Mouse (Mus musculus): Measurements from ENCODE around the gene Cog1. TPM values are rescaled to one million over a fixed set of nuclear protein-coding genes. Genes with fewer than 3 reads are reported as not detected.

Gene Cog1
- total RNA-seq, 2 experiments from 2014 or later: 23.9 to 37.2 TPM

GRCm38 (mm10) chr11:113687031-113687430, 38.1 kb downstream of the Cog1 start:
- no peak for ATAC-seq (replicated peaks; ENCODE audit: low FRiP score, low TSS enrichment, poor library complexity, severe bottlenecking)

- ATAC-seq (replicated peaks; ENCODE audit: low FRiP score, low TSS enrichment, poor library complexity, severe bottlenecking): no peak
These were observed 41.5 kb downstream of the Cog1 start for GRCm38 (mm10) chr11:113690506-113690905.

DNA sequence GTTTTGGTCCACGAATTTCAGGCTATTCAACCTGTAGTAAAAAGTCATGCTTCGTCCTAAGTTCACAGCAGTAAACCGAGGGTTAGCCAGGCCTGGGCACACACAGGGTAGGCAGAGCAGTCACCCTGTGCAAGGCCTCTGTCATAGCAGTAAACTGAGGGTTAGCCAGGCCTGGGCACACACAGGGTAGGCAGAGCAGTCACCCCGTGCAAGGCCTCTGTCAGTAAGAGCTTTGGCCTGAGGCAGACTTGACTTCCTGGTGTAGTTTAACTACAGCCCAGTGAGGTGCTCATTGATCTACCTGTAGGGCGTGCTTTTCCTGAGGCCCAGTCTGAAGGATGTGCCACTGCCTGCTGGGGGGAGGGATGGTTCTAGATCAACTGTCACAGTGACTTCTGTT, 42.3 kb downstream of the Cog1 start:
- no peak for ATAC-seq (replicated peaks; ENCODE audit: low FRiP score, low TSS enrichment, poor library complexity, severe bottlenecking)

DNA sequence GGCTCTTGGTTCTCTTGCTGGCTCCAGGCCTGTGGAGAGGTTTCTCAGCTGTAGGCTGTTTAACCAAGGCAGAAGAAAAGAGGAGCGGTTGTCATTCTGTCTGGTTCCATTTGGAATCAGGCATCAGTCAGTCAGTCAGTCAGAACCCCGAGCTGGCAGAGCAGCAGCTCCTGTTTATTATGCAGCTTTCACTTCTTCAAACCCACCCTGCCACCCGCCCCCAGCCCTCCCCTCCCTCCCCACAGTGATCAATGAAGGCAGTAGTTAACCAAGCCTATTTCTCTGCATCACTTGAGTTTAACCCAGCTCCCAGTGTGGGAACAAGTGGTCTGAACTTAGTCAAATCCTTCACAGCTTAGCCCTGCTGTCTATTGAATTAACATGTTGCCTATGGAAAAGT, 42.9 kb downstream of the Cog1 start:
- no peak for ATAC-seq (replicated peaks; ENCODE audit: low FRiP score, low TSS enrichment, poor library complexity, severe bottlenecking)

DNA sequence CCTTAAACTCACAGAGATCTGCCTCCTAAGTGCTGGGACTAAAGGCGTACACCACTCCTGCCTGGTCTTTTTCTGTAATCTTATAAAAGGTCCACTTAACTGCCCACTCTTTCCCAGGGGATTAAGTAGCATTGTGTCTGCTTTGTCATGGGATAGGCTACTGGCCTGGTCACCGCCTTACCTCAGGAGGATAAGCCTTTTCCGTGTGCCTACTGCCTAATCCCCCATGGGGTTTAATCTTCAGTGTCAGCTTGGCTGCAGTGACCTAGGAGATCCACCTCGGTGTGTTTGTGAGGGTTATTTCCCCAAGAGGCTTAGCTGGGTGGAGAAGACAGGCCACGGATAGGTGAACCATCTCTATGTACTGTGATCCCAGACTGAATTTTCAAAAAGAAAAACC, 48.6 kb downstream of the Cog1 start:
- ATAC-seq (replicated peaks; ENCODE audit: low FRiP score, low TSS enrichment, poor library complexity, severe bottlenecking): no peak

- ATAC-seq (replicated peaks; ENCODE audit: low FRiP score, low TSS enrichment, poor library complexity, severe bottlenecking): no peak
These were observed 49.1 kb downstream of the Cog1 start for GRCm38 (mm10) chr11:113698013-113698545.

DNA sequence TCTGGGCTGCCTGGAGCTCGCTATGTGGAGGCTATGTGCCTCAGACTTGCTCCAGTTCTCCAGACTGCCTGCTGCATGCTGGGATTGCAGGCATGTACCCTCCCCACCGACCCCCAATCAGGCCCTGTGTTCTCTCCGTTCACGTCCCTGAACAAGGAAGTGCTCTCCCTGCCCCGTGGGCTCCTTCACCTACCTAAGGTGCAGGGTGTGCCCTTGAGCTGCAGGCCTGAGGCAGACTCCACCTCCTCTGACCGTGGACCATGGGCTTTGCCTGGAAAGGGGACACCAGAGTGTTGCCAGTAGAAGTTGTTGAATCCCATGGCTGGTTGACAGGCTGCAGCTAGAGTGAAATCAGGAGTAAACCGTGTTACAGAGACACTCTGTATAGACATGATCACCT, 50.7 kb downstream of the Cog1 start:
- no peak for ATAC-seq (replicated peaks; ENCODE audit: low FRiP score, low TSS enrichment, poor library complexity, severe bottlenecking)

DNA sequence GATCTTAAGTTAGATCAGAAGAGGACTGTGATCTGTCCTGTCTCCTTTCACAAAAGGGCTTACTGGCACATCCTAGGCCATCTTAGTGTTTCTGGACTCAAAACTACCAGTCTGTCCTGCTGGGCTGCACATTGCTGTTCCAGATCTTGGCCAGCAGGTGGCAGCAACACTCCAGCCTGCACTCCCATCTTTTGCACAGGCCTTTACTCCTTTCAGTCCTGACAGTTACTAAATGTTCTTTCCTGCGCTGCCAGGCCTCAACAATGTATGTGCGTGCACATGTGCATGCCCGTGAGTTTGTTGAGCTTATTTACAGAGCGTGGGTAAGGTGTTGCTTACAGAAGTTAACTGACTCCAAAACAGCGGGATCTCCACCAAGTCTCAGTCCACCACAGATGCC, 54.8 kb downstream of the Cog1 start:
- peak; percentile 80 for ATAC-seq (replicated peaks; ENCODE audit: low FRiP score, low TSS enrichment, poor library complexity, severe bottlenecking)

DNA sequence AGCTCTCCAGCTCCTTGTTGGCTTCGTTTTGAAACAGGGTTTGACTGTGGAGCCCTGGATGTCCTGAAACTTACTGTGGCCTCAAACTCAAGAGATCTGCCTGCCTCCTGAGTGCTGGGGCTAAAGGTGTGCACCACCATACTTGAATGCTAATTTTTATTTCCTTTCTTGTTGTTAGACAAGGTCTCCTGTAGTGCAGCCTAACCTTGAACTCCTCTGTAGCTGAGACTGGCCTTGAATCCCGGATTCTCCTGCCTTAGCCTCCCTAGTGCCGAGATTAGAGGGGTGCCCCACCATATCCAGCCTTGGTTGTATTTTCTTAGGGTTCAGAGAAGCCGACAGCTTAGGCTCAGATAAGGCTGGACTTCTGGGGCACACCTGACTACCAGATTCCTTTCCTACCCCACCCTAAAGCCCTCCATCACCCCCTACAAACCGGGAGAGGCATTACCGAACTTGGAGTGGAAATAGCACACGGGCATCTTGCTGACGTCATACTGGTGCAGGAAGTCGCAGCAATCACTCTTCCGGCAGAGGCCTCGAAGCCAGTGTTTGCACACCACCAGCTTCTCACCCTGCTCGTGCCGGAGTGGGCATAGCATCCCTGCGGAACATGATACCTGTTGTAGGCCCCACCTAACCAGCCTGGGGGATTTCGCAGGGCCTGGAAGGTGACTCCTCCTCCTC, 57.1 kb downstream of the Cog1 start:
- ATAC-seq (replicated peaks; ENCODE audit: low FRiP score, low TSS enrichment, poor library complexity, severe bottlenecking): no peak

GRCm38 (mm10) chr11:113708629-113709213, 59.8 kb downstream of the Cog1 start:
- no peak for ATAC-seq (replicated peaks; ENCODE audit: low FRiP score, low TSS enrichment, poor library complexity, severe bottlenecking)

GRCm38 (mm10) chr11:113709272-113709671, 60.3 kb downstream of the Cog1 start:
- no peak for ATAC-seq (replicated peaks; ENCODE audit: low FRiP score, low TSS enrichment, poor library complexity, severe bottlenecking)

DNA sequence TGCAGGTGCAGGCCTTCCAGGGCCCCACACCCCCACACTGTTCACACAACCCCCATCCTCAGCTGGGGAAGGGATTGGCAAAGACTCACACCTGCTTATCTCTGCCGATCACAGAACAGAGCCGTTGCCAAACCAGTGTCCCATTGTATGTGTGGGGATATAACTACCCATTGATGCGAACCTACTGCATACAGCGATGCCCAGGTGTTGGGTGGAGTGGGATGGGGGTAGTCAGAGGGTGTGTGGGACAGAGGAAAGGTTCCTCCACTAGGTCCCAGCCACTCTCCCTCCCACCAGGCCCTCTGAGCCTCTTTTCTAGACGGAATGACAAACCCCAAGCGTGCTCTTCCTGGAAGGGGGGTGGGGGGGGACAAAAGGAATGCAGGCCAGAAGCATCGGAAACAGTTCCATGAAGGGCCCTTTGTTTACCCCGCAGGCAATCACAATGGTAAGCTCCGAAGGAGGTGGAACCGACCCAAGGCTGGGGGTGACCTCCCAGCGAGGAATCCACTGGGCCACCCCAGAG, 60.8 kb downstream of the Cog1 start, which contains the start of gene Cpsf4l:
Gene Cpsf4l, minus strand, starts transcription at position 287 of the 526 bp plus-strand sequence.
- ATAC-seq (replicated peaks; ENCODE audit: low FRiP score, low TSS enrichment, poor library complexity, severe bottlenecking): no peak

DNA sequence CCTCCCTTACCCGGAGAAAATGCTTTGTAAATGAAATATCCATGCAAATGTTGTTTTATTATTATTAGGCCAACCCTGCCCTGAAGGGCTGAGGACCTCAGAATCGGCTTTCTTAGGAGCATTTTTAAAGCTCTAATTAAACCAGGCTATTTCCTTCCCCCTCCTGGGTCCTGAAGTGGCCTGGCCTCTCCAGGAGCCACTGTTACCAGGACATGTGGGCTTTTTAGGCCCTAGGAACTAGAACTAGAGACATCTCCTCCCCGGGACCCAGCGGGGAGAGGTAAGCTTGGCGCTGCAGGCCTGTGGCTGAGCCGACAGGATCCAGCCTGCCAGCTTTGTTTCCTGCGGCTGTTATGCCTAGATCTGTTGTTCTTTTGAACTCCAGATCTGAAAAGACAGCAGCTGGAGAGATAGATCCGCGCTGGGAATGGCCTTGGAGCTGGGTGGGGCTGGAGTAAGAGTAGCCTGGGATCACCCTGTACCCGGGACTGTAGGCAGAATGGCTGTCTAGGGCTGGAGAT, 61.3 kb downstream of the Cog1 start:
- no peak for ATAC-seq (replicated peaks; ENCODE audit: low FRiP score, low TSS enrichment, poor library complexity, severe bottlenecking)

- ATAC-seq (replicated peaks; ENCODE audit: low FRiP score, low TSS enrichment, poor library complexity, severe bottlenecking): no peak
These were observed 62.1 kb downstream of the Cog1 start for GRCm38 (mm10) chr11:113711061-113711460.

GRCm38 (mm10) chr11:113715078-113715674, 66.2 kb downstream of the Cog1 start:
- peak; percentile 96 for ATAC-seq (replicated peaks; ENCODE audit: low FRiP score, low TSS enrichment, poor library complexity, severe bottlenecking)

DNA sequence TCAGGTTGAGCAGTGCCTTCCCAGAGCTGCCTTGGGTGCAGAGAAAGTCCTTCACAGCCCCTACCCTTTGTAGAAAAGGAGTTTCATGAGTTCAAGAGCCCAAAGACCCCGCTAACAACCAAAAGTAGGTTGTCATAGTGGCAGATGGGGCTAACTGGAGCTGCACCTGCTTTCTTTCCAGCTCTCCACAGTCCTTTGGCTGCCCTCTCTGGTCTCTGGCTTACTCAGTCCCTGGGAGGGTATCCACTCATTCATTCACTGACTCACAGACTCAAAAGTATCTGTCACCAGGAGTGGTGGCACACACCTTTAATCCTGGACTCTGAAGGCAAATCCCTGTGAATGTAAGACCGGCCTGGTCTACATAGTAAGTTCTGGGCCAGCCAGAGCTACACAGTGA, 67.2 kb downstream of the Cog1 start:
- ATAC-seq (replicated peaks; ENCODE audit: low FRiP score, low TSS enrichment, poor library complexity, severe bottlenecking): no peak

Measured in megakaryocyte-erythroid progenitor cell, adult 5-6 weeks (primary cell).